Mouse (Mus musculus): ENCODE results near the gene Sp2. TPM values are rescaled to one million over a fixed set of nuclear protein-coding genes. Genes with fewer than 3 reads are reported as not detected.
A peak's percentile ranks its signal among the peaks of the same experiment; 100 is the strongest.

Sp2 gene
- polyA plus RNA-seq (2012; ENCODE audit: insufficient read depth, insufficient read length, missing spikeins): 11.8 and 13.1 TPM in 2 replicates

DNA sequence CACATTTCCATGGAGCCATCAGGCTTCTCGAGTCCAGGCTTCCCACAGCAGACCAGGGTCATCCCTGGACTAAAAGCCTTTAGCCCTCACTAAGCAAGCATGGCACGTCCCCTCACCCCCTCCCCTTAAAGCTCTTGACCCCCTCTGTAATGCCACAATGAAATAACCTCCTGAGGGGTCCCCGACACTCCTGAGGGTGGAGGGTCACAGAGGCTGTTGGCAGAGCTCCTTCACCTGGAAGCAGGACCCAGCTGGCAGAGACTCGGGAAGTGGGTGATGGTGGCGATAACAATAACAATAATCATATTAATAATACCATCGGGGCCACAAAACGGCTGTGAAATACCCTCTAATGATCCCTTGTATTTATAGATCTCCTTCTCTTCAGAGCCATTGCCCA is at the start of gene Sp2:
Gene Sp2, minus strand, starts transcription at position 101 of the 400 bp plus-strand sequence.
- 0 out of 2 replicates have a peak, but pooled peaks cover 3% of the 10 kb centered on the region for H3K4me1 ChIP-seq (ENCODE audit: control insufficient read depth, insufficient read depth, insufficient read length, low read length)
- no peak within 1 kb of the TSS for H3K4me3 ChIP-seq (ENCODE audit: insufficient read depth, low read depth, low read length)
- no peak within 1 kb of the TSS for H3K27ac ChIP-seq (replicated peaks; ENCODE audit: low read depth, low read length)

- H3K4me3 ChIP-seq (ENCODE audit: insufficient read depth, low read depth, low read length): no peak overlapping the region
- H3K4me1 ChIP-seq (ENCODE audit: control insufficient read depth, insufficient read depth, insufficient read length, low read length): no peaks in the 10 kb centered on the region; the same call in 1 of the 2 replicates
- no peak overlapping the region for H3K27ac ChIP-seq (replicated peaks; ENCODE audit: low read depth, low read length)
Observed at GRCm38 (mm10) chr11:97032499-97032898, 49.7 kb upstream of the Sp2 start.

DNA sequence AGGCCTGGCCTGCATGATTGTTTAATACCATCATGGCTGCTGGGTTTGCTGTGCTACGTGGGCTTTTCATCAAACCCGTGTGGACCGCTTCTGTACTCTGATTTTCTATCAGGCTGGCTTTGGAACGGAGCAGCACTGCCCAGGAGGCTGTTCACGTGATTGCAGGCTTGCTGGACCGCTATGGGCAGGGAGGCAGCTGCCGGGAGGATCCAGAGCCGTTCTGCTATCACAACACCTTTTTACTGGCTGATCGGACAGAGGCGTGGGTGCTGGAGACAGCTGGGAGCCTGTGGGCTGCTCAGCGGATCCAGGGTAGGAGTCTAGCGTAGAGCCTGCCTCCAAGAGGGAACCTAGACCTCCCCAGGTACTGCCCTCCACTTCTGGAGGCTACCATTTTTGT is 49.2 kb upstream of the Sp2 start:
- no peaks in the 10 kb centered on the region; the same call in 1 of the 2 replicates for H3K4me1 ChIP-seq (ENCODE audit: control insufficient read depth, insufficient read depth, insufficient read length, low read length)
- no peak overlapping the region for H3K27ac ChIP-seq (replicated peaks; ENCODE audit: low read depth, low read length)
- H3K4me3 ChIP-seq (ENCODE audit: insufficient read depth, low read depth, low read length): no peak overlapping the region

DNA sequence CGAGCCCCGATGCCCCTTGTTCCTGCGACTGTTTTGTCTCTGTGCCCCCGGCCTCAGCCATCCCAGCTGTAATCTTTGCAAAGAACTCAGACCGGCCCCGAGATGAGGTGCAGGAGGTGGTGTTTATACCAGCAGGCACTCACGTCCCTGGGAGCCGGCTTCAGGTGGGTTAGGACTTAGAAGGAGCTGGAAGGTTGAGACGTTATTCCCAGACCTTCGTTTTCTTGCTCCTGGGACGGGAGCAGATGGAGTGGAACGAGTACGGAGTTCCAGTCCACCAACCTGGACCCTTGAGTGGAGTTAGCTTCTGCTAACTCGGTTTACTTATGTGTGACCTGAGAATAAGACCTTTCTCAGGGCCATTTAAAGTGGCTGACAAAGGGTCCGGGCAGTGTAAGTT is 47.7 kb upstream of the Sp2 start:
- Histone ChIP-seq H3K27ac (replicated peaks; ENCODE audit: low read depth, low read length) (no peak overlapping the region), H3K4me1 (ENCODE audit: control insufficient read depth, insufficient read depth, insufficient read length, low read length) (peaks cover 4% of the 10 kb centered on the region), H3K4me3 (ENCODE audit: insufficient read depth, low read depth, low read length) (peak overlapping the region; percentile 81)

DNA sequence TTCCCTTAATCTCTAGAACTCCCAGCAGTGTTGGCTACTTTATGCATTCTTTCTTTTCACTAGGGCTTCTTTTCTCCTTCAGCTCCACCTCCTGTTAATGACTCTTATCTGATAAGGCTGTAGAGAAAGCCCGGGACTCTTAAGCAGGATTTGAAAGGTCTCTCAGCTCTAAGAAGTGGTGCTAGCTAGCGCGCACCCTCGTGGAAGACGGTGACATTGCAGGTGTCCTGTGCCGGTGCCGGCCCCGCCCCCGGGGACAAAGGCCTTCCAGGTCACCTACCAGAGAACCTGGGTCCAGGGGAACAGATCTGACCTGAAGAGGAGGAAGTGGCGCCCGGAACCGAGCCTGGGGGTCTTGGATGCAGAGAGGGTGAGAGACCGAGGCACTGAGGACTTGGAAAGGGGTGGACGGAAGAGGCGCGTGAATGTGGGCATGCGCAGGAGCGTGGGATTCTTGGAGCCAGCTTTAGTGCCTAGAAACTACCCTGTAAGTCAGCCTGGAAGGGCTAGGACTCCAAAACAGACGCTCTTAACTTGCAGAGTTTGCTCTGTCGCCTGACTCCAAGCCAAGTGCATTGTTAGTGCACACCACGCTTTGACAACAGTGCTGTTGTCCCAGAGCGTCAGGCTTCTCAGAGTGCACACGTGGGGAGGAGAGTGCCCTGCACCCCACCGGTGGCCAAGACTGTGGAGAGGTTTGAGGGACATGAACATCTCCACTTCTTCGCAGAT is 47.1 kb upstream of the Sp2 start, which contains the start of gene Scrn2:
Gene Scrn2, plus strand, starts transcription at position 253 of the 732 bp plus-strand sequence.
- peak within 1 kb of the TSS; percentile 81 for H3K4me3 ChIP-seq (ENCODE audit: insufficient read depth, low read depth, low read length)
- H3K27ac ChIP-seq (replicated peaks; ENCODE audit: low read depth, low read length): peak within 1 kb of the TSS; percentile 77
- peaks cover 4% of the 10 kb centered on the region for H3K4me1 ChIP-seq (ENCODE audit: control insufficient read depth, insufficient read depth, insufficient read length, low read length)

GRCm38 (mm10) chr11:97025721-97026344 is 43.1 kb upstream of the Sp2 start:
- no peak overlapping the region; the same call in 1 of the 2 replicates for H3K27ac ChIP-seq (replicated peaks; ENCODE audit: low read depth, low read length)
- peaks cover 4% of the 10 kb centered on the region for H3K4me1 ChIP-seq (ENCODE audit: control insufficient read depth, insufficient read depth, insufficient read length, low read length)

GRCm38 (mm10) chr11:97024977-97025376 is 42.2 kb upstream of the Sp2 start:
- Histone ChIP-seq H3K27ac (replicated peaks; ENCODE audit: low read depth, low read length) (no peak overlapping the region), H3K4me3 (ENCODE audit: insufficient read depth, low read depth, low read length) (no peak overlapping the region), H3K4me1 (ENCODE audit: control insufficient read depth, insufficient read depth, insufficient read length, low read length) (peaks cover 4% of the 10 kb centered on the region)

More at GRCm38 (mm10) chr11:97025721-97026344, 43.1 kb upstream of the Sp2 start:
- H3K4me3 ChIP-seq (ENCODE audit: insufficient read depth, low read depth, low read length): peak overlapping the region; percentile 47

GRCm38 (mm10) chr11:97021873-97022484 is 39.2 kb upstream of the Sp2 start:
- Histone ChIP-seq H3K4me3 (ENCODE audit: insufficient read depth, low read depth, low read length) (peak overlapping the region; percentile 70), H3K27ac (replicated peaks; ENCODE audit: low read depth, low read length) (no peak overlapping the region), H3K4me1 (ENCODE audit: control insufficient read depth, insufficient read depth, insufficient read length, low read length) (peaks cover 4% of the 10 kb centered on the region)

- Histone ChIP-seq H3K27ac (replicated peaks; ENCODE audit: low read depth, low read length) (no peak overlapping the region), H3K4me3 (ENCODE audit: insufficient read depth, low read depth, low read length) (peak overlapping the region; percentile 70), H3K4me1 (ENCODE audit: control insufficient read depth, insufficient read depth, insufficient read length, low read length) (peaks cover 4% of the 10 kb centered on the region)
Observed at GRCm38 (mm10) chr11:97021121-97021765, 38.5 kb upstream of the Sp2 start.

- Histone ChIP-seq H3K4me1 (ENCODE audit: control insufficient read depth, insufficient read depth, insufficient read length, low read length) (no peaks in the 10 kb centered on the region), H3K27ac (replicated peaks; ENCODE audit: low read depth, low read length) (no peak overlapping the region), H3K4me3 (ENCODE audit: insufficient read depth, low read depth, low read length) (no peak overlapping the region)
Observed at GRCm38 (mm10) chr11:97019345-97019708, 36.6 kb upstream of the Sp2 start.

- Histone ChIP-seq H3K27ac (replicated peaks; ENCODE audit: low read depth, low read length) (no peak overlapping the region), H3K4me1 (ENCODE audit: control insufficient read depth, insufficient read depth, insufficient read length, low read length) (no peaks in the 10 kb centered on the region), H3K4me3 (ENCODE audit: insufficient read depth, low read depth, low read length) (no peak overlapping the region)
Observed at GRCm38 (mm10) chr11:97018583-97019344, 36.0 kb upstream of the Sp2 start.

- H3K4me1 ChIP-seq (ENCODE audit: control insufficient read depth, insufficient read depth, insufficient read length, low read length): no peaks in the 10 kb centered on the region
- H3K27ac ChIP-seq (replicated peaks; ENCODE audit: low read depth, low read length): no peak overlapping the region
- no peak overlapping the region for H3K4me3 ChIP-seq (ENCODE audit: insufficient read depth, low read depth, low read length)
Observed at GRCm38 (mm10) chr11:97017696-97018582, 35.2 kb upstream of the Sp2 start.

GRCm38 (mm10) chr11:97013121-97013670 is 30.4 kb upstream of the Sp2 start, which contains the start of gene Sp6:
Gene Sp6 (plus strand): TSS chr11:97013394.
- H3K4me3 ChIP-seq (ENCODE audit: insufficient read depth, low read depth, low read length): no peak within 1 kb of the TSS
- no peak within 1 kb of the TSS for H3K27ac ChIP-seq (replicated peaks; ENCODE audit: low read depth, low read length)
- no peaks in the 10 kb centered on the region for H3K4me1 ChIP-seq (ENCODE audit: control insufficient read depth, insufficient read depth, insufficient read length, low read length)

Data from brown adipose tissue, adult 24 weeks (tissue).